Mouse (Mus musculus) embryonic facial prominence, embryonic 13.5 days (tissue): ENCODE results near the gene Lta. TPM values are rescaled to one million over a fixed set of nuclear protein-coding genes. Genes with fewer than 3 reads are reported as not detected.
A peak's percentile ranks its signal among the peaks of the same experiment; 100 is the strongest.
"Not testable (repeated sequence)": the region's sequence is repeated elsewhere in the genome, so short reads cannot be mapped to it uniquely, and the experiment has no call there.

Experiments
- ATAC-seq: fragments of 200-750 bp; cut with Nextera tagmentation; 2 replicates; pipeline ENCODE4 v1.8.0; 2017; ENCODE audit warnings: low read depth; ENCODE audit not compliant: insufficient number of reproducible peaks, insufficient read depth, low FRiP score, low TSS enrichment
- H3K27ac ChIP-seq: fragments of 300-500 bp; sonication (generic); 2 replicates; pipeline ENCODE4 v1.5.1; 2015; ENCODE audit warnings: moderate library complexity, mild to moderate bottlenecking, inconsistent platforms
- H3K27me3 ChIP-seq: fragments of 300-500 bp; sonication (generic); 2 replicates; pipeline ENCODE4 v1.6.1; 2015; ENCODE audit warnings: mild to moderate bottlenecking, inconsistent platforms
- H3K36me3 ChIP-seq: fragments of 300-500 bp; sonication (generic); 2 replicates; pipeline ENCODE4 v1.6.1; 2015; ENCODE audit warnings: mild to moderate bottlenecking, inconsistent platforms
- H3K4me1 ChIP-seq: fragments of 300-500 bp; sonication (generic); 2 replicates; pipeline ENCODE4 v1.6.1; 2015; ENCODE audit warnings: inconsistent platforms
- H3K4me2 ChIP-seq: fragments of 300-500 bp; sonication (generic); 2 replicates; pipeline ENCODE4 v1.6.1; 2015; ENCODE audit warnings: moderate library complexity, mild to moderate bottlenecking, inconsistent platforms
- H3K4me3 ChIP-seq: fragments of 300-500 bp; sonication (generic); 2 replicates; pipeline ENCODE4 v1.5.1; 2015; ENCODE audit warnings: mild to moderate bottlenecking, inconsistent platforms
- H3K9ac ChIP-seq: fragments of 300-500 bp; sonication (generic); 2 replicates; pipeline ENCODE4 v1.6.1; 2015; ENCODE audit warnings: mild to moderate bottlenecking, inconsistent platforms
- H3K9me3 ChIP-seq: fragments of 300-500 bp; sonication (generic); 2 replicates; pipeline ENCODE4 v1.6.1; 2016; ENCODE audit warnings: inconsistent platforms
- WGBS: fragments of 180-500 bp; shearing (Covaris S2); methylation state at CpG from one replicate; pipeline ENCODE4 v1.1.7; 2015; ENCODE audit warnings: mixed read lengths; 5-methylcytosine and 5-hydroxymethylcytosine counted together
- polyA plus RNA-seq: library from polyadenylated mRNA; unstranded; fragments of >200 nt; fragmentation: Nextera tagmentation; extraction: Ambion mirVana; gene quantifications from 2 replicates; pipeline ENCODE4 v1.2.1, GENCODE M21; 2015

The Lta gene
- polyA plus RNA-seq, 1 experiment from 2014 or later = 0.24 TPM

DNA sequence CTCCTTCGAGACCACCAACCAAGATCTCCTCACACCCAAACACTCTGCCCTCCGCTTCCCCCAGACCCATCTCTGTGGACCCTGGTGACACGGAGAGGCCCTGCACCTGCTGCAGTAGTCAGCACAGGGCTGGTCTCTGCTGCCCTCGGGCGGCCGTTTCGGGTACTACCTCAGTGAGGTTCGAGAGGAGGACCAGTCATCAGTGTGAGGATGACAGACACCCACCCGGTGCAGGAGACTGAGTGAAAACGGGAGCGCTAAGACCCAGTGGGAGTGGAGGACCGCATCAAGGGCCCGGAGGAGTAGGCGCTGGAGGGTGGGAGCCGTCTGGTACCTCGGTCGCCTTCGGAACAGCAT is 31.2 kb upstream of the Lta start:
- H3K9me3 ChIP-seq = no peaks in the 10 kb centered on the region
- ATAC-seq = peak; percentile 64
- peak overlapping the region; percentile 66 for H3K4me3 ChIP-seq
- H3K36me3 ChIP-seq = peaks cover 16% of the 10 kb centered on the region; the same call in 1 of the 2 replicates
- H3K27me3 ChIP-seq = no peaks in the 10 kb centered on the region
- peak overlapping the region; percentile 90 for H3K4me2 ChIP-seq
- peaks cover 41% of the 10 kb centered on the region for H3K4me1 ChIP-seq
- peak overlapping the region; percentile 97 for H3K27ac ChIP-seq
- 1% methylated on average over 18 of the region's 18 CpGs for WGBS
- peak overlapping the region; percentile 94 for H3K9ac ChIP-seq

DNA sequence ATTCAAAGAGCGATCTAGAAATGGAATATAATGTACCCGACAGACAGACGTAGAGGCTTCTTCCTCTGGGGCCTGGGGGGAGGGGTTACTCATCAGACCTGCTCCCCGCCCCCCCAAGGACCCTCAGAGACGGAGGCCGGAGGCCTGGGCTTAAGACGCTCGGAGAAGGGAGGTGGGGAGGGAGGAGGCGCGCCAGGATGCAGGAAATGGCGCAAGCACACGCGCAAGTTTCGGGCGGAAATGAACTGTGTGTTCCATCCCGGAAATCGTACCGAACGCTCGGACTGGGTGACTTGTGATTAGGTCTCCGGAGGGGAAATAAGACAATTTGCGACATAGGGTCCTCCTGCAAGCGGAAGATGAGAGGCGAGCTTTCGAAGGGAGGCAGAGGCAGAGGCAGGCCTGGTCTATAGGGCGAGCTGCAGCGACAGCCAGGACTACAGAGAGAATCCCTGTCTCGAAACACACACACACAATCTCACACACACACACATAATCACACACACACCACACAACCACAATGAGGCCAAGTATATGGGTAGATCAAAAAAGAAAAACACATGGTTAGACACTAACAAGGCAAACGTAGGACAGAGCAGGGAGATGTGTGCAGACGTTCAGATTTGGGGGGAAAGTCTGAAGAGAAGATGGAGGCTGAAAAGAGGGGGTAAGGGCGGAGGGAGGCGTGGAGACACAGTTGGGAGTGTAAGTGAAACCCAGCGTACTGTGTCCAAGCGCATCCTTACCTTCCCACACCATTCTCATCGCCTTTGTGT is 30.7 kb upstream of the Lta start, which contains the start of gene Nfkbil1:
TSS of gene Nfkbil1 (minus strand) at position 179 of the 776 bp plus-strand sequence.
- Histone ChIP-seq H3K4me3 (peak within 1 kb of the TSS; percentile 66), H3K9ac (peak within 1 kb of the TSS; percentile 94), H3K4me2 (peak within 1 kb of the TSS; percentile 90), H3K9me3 (no peaks in the 10 kb centered on the region), H3K27me3 (no peaks in the 10 kb centered on the region), H3K27ac (peak within 1 kb of the TSS; percentile 97), H3K36me3 (peaks cover 22% of the 10 kb centered on the region), H3K4me1 (peaks cover 40% of the 10 kb centered on the region)
- peak; percentile 82 for ATAC-seq
- under 1% methylated on average over 35 of the region's 35 CpGs for WGBS

DNA sequence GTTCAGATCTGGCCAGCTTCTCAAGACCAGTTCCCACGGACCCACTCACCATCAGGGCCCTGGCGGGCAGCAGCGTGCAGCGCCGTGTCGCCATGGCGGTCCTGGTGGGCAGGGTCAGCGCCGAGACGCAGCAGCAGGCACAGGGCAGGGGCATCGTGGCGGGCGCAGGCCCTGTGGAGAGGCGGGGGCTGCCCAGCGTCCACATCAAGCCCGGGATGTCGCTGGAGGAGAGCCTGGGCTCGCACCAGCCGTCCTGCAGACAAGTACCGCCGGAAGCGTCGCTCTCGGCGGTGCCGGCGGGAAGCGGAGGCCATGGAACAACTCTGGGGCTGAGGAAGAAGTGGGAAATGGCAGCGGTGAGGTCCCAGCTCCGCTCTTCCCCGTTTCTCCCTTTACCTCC is 29.8 kb upstream of the Lta start:
- H3K4me1 ChIP-seq = peaks cover 34% of the 10 kb centered on the region
- H3K27me3 ChIP-seq = no peaks in the 10 kb centered on the region
- H3K36me3 ChIP-seq = peaks cover 29% of the 10 kb centered on the region
- H3K4me2 ChIP-seq = peak overlapping the region; percentile 90
- H3K9ac ChIP-seq = peak overlapping the region; percentile 94
- no peak for ATAC-seq
- H3K9me3 ChIP-seq = no peaks in the 10 kb centered on the region
- peak overlapping the region; percentile 66 for H3K4me3 ChIP-seq
- H3K27ac ChIP-seq = peak overlapping the region; percentile 97
- WGBS = 5% methylated on average over 31 of the region's 31 CpGs

DNA sequence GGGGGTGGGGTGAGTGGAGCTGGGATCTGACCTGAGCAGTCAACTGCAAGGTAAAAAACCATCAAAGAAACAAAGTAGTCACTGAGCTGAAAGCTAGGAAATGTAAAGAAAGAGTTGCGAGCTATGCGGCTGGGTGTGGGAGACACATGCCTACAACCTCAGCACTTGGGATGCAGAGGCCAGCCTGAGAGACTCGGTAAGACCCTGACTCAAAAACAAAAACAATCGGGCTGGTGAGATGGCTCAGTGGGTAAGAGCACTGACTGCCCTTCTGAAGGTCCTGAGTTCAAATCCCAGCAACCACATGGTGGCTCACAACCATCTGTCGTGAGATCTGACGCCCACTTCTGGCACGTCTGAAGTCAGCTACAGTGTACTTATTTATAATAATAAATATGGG is 28.9 kb upstream of the Lta start:
- Histone ChIP-seq H3K27ac (peak overlapping the region; percentile 97), H3K4me1 (peaks cover 34% of the 10 kb centered on the region), H3K4me2 (peak overlapping the region; percentile 90), H3K4me3 (peak overlapping the region; percentile 66; the same call in 1 of the 2 replicates), H3K9ac (0 out of 2 replicates have a peak overlapping the region, but pooled peaks have one; percentile 32), H3K36me3 (peaks cover 38% of the 10 kb centered on the region)
- H3K27me3 ChIP-seq, H3K9me3 ChIP-seq, ATAC-seq: not testable (repeated sequence)
- 86% methylated on average over 7 of the region's 7 CpGs for WGBS

DNA sequence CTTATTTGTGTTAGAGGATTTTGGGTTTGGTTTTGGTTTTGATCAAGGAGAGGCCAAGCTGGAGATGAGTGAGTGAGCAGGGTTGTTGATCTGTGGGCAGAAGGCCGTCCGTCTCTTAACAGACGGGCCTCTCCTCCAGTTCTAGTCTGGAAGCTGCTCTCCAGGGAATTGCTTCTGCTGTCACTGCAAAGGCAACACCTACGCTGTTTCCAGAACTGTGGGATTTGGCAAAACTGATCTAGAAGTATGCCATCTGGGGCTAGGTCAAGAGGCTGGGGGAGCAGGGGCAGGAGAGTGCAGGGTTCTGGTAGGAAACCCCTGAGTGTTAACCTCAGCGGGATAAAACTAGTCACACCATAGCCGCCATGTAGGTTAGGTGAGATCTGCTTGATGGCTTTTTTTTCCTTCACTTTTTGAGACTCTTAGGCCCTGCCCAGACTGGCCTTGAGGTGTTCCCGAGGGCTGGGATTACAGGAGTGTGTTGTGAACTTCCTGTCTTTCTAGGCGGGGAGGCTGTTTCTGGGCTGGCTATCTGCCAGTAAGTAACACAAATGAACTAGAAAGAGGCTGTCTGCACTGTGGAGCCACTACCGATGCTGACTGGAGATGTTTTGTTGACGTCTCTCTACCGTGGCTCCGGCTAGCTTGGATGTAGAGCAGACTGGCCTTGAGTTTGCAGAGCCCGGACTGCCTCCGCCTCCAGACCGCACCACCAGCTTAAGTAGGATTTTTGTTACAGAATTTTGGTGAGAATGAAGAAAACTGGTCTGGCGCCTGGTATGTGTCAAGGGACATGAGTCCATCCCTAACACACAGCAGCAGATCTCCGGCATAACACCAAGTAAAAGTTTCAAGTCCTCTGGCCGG is 28.2 kb upstream of the Lta start, which contains the start of gene Atp6v1g2:
TSS of gene Atp6v1g2 (plus strand) at position 547 of the 867 bp plus-strand sequence.
- H3K27me3 ChIP-seq = no peaks in the 10 kb centered on the region
- H3K36me3 ChIP-seq = peaks cover 45% of the 10 kb centered on the region
- peak within 1 kb of the TSS; percentile 94; the same call in 1 of the 2 replicates for H3K9ac ChIP-seq
- H3K4me1 ChIP-seq = peaks cover 34% of the 10 kb centered on the region
- no peaks in the 10 kb centered on the region for H3K9me3 ChIP-seq
- H3K27ac ChIP-seq = peak within 1 kb of the TSS; percentile 97
- peak within 1 kb of the TSS; percentile 90 for H3K4me2 ChIP-seq
- peak within 1 kb of the TSS; percentile 66 for H3K4me3 ChIP-seq
- 71% methylated on average over 18 of the region's 18 CpGs for WGBS
- no peak for ATAC-seq

DNA sequence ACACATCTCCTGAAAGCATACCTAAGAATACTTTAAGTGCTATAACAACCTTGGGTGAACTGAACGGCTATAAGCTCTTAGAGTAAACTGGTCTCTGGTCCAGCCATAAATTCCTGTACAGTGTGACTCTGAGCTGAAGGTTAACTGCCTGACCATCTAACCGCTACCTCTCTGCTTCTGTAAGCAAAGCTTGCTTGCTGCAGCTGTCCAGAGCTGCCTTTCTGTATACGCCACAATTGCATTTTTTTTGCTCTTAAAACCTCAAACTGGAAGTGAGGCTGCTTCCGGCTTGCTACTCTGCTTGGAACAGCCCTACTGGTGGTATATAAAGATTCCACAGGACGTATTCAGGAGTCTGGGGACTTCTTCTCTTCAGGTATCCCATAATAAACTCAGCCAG is 27.5 kb upstream of the Lta start:
- Histone ChIP-seq H3K4me1 (peaks cover 34% of the 10 kb centered on the region), H3K4me3 (no peak overlapping the region), H3K27ac (peak overlapping the region; percentile 97; the same call in 1 of the 2 replicates), H3K4me2 (0 out of 2 replicates have a peak overlapping the region, but pooled peaks have one; percentile 90), H3K9ac (no peak overlapping the region), H3K36me3 (peaks cover 51% of the 10 kb centered on the region), H3K9me3 (no peaks in the 10 kb centered on the region), H3K27me3 (no peaks in the 10 kb centered on the region)
- 88% methylated on average over 5 of the region's 5 CpGs for WGBS
- ATAC-seq = no peak

DNA sequence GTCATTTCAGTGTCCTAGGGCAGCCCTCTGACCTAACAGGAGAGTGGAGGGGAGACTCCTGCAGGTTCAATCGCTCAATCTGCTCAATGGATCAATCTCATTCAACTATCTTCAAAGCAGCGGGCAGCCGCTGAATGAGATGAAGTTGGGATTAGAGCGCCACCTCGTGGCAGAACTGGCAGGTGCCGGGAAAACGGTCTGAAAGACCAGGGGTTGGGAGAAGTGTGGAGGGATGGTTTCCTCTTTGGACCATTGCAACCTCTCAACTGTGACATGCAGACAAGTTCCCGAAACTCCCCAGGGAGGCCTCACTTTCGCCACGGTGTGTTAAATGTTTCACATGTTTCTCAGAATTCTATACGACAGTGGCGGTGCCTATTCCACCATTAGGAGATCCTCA is 26.9 kb upstream of the Lta start:
- Histone ChIP-seq H3K9ac (no peak overlapping the region), H3K27ac (no peak overlapping the region), H3K4me2 (peak overlapping the region; percentile 30), H3K9me3 (no peaks in the 10 kb centered on the region), H3K4me3 (no peak overlapping the region), H3K36me3 (peaks cover 52% of the 10 kb centered on the region), H3K4me1 (peaks cover 34% of the 10 kb centered on the region), H3K27me3 (no peaks in the 10 kb centered on the region)
- no peak for ATAC-seq
- 14% methylated on average over 12 of the region's 12 CpGs for WGBS

DNA sequence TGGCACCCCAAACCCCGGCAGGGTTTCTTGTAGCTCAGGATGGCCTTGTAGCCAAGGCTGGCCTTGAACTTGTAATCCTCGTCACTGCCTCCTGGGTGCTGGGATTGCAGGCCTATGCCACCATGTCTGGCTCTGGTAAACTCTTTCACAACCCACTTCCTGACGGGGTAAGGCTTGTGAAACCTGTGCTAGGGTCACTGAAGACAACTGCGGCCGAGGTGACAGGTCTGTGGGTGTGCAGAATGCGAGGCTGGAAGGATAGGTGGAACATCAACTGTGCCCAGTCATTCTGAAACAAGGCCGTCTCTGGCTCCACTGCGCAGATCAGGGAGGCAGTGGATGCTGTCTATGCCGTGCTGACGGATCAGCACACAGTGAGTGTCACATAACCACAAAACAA is 25.9 kb upstream of the Lta start:
- H3K36me3 ChIP-seq = peaks cover 56% of the 10 kb centered on the region
- H3K27ac ChIP-seq = no peak overlapping the region
- ATAC-seq = no peak
- no peaks in the 10 kb centered on the region for H3K9me3 ChIP-seq
- H3K4me1 ChIP-seq = peaks cover 28% of the 10 kb centered on the region
- no peak overlapping the region for H3K4me3 ChIP-seq
- H3K4me2 ChIP-seq = no peak overlapping the region
- WGBS = 94% methylated on average over 10 of the region's 10 CpGs
- H3K9ac ChIP-seq = peak overlapping the region; percentile 1; the same call in 1 of the 2 replicates
- no peaks in the 10 kb centered on the region for H3K27me3 ChIP-seq

DNA sequence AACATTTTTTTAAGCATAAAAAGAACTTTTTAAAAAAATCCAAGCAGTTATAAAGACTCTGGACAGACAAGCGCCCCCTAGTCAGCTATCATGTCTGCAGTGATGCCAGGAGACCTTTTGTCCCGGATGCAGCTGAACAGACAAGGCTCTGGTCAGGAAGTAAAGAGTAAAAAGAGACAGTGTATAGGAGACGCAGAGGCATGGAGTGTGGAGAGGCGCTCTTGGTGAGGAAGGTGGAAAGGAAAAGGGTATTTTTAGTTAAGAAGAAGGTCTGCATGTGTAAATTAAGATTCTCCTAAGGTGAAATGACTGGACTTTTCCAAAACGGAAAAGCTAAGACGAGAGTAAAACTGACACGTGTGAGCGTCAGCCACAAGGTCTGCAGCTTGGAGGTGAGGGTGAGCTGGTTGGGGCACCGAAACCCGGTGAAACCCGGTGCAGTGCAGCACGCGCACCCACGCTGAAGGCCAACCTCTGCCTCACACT is 21.5 kb upstream of the Lta start:
- Histone ChIP-seq H3K4me3 (no peak overlapping the region), H3K4me2 (no peak overlapping the region), H3K4me1 (no peaks in the 10 kb centered on the region), H3K27me3 (no peaks in the 10 kb centered on the region), H3K9me3 (no peaks in the 10 kb centered on the region), H3K36me3 (peaks cover 63% of the 10 kb centered on the region), H3K9ac (no peak overlapping the region), H3K27ac (0 out of 2 replicates have a peak overlapping the region, but pooled peaks have one; percentile 33)
- 86% methylated on average over 14 of the region's 14 CpGs for WGBS
- ATAC-seq = no peak

DNA sequence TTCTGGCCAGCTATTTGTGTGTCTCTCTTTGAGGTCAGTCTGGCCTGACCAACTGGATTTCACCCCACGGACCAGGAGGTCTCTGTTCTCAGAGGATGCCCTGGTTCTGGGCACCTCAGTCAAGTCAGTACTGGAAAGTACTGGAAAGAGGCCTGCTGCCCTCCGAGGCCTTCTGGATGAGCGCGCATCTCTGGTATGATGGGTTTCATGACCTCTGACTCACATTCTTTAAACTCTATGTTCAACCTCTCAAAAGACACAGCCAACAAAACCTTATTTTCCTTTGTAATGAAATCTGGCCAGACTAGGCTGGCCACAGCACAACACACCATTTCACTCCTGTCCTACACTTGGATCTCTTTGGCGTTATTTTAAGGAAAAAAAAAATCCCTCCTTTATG is 20.3 kb upstream of the Lta start:
- 93% methylated on average over 5 of the region's 5 CpGs for WGBS
- no peak for ATAC-seq

DNA sequence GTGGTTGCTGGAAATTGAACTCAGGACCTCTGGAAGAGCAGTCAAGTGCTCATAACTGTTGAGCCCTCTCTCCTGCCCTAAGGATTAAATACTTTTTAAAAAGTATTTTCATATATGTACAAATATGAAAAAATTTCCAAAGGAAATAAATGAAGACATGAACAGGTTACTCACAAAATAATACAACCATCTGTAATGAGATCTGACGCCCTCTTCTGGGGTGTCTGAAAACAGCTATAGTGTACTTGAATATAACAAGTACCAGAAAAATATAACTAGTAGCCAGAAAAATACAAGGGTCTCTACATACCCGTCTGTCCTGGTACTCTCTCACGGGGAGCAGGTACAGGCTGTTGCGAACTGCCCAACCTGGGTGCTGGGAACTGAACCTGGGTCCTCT is 19.5 kb upstream of the Lta start:
- H3K27ac ChIP-seq = no peak overlapping the region
- 0 out of 2 replicates have a peak, but pooled peaks cover 3% of the 10 kb centered on the region for H3K4me1 ChIP-seq
- no peaks in the 10 kb centered on the region for H3K27me3 ChIP-seq
- H3K9ac ChIP-seq = no peak overlapping the region
- H3K4me3 ChIP-seq = no peak overlapping the region
- peaks cover 61% of the 10 kb centered on the region for H3K36me3 ChIP-seq
- H3K4me2 ChIP-seq = no peak overlapping the region
- no peak for ATAC-seq
- no peaks in the 10 kb centered on the region for H3K9me3 ChIP-seq
- 93% methylated on average over 4 of the region's 4 CpGs for WGBS

More for the DNA sequence above, 20.3 kb upstream of the Lta start:
- Histone ChIP-seq H3K36me3 (peaks cover 60% of the 10 kb centered on the region), H3K27me3 (no peaks in the 10 kb centered on the region), H3K4me1 (0 out of 2 replicates have a peak, but pooled peaks cover under 1% of the 10 kb centered on the region), H3K9me3 (no peaks in the 10 kb centered on the region), H3K4me3 (no peak overlapping the region), H3K4me2 (no peak overlapping the region), H3K9ac (no peak overlapping the region), H3K27ac (no peak overlapping the region)
